Mouse (Mus musculus) layer of hippocampus, adult 9-11 months (tissue): ENCODE measurements around the gene Gm38119.
"Not testable (repeated sequence)": the region's sequence is repeated elsewhere in the genome, so short reads cannot be mapped to it uniquely, and the experiment has no call there.

ENCODE experiments used
- DNase-seq: peaks from one replicate; pipeline ENCODE4 v3.0.0; 2022

The Gm38119 gene

GRCm38 (mm10) chr3:92738996-92739395 lies at the start of gene Gm38119:
Gene Gm38119 (minus strand): TSS chr3:92739096.
- no peak for DNase-seq

GRCm38 (mm10) chr3:92778799-92779198 lies 39.9 kb upstream of the Gm38119 start, which contains the start of gene Lce1i:
Gene Lce1i (minus strand): TSS chr3:92778899.
- DNase-seq: no peak

DNA sequence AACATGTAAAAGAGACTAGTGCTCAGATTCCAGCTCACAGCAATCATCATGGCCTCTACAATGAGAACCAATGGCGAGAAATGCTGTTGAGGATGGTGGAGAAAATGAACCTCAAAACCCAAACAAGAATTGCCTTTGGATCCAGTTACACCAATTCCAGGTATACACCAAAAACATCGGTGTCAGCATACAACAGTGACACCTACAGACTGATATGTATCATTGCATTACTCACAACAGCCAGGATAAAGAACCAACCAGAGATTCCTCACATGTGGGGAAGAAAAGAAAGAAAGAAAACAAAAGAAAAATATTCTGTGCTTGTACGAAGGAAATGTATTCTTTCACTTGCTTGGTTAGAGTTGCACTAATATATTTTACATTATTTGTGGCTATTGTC lies 32.7 kb upstream of the Gm38119 start:
- no peak for DNase-seq

- no peak for DNase-seq
These were observed 26.1 kb upstream of the Gm38119 start, which contains the start of gene Lce1h for GRCm38 (mm10) chr3:92764965-92765364. Gene Lce1h (minus strand): TSS chr3:92765065.

- no peak for DNase-seq
These were observed 14.3 kb upstream of the Gm38119 start for GRCm38 (mm10) chr3:92753197-92753596.

GRCm38 (mm10) chr3:92752238-92752637 lies 13.3 kb upstream of the Gm38119 start, which contains the start of gene Lce1g:
Gene Lce1g (minus strand): TSS chr3:92752338.
- no peak for DNase-seq

DNA sequence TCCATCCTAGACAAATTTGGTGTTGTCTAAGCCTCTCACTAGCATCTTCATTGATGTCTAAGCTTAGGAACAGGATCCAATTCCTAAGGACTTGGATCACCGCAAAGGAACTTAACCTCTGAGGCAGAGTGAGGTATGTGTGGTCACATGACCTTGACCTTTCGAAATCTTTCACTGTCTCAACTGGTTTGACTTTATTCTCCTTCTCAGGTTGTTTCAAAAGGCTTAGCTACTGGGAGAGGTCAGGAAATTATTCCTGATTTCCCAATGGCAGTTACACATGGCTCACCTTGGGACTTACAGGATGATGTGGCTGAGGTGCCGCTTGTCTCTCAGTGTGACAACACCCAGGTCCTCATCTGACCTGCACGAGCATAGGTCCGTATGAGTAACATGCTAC lies 16.3 kb downstream of the Gm38119 start:
- no peak for DNase-seq

DNA sequence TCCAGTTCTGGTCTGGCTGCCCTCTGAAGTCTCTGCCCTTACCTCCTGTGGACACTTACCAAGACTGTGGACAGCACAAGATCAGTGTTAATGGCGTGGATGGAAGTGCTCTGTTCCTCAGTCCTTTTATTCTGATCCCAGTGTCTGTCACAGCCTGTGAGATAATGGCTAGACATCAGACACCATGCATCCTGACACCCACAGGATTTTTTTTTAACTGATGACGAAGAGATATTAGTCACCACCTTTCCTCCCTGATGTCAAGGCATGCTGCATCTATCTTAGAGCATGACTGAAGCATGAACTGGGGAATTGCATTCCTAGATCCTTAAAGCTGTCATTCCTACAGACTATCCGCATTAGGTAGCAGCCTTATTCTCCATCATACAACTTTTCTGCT lies 18.6 kb downstream of the Gm38119 start, which contains the start of gene Lce1f:
TSS of gene Lce1f (minus strand) at position 101 of the 400 bp plus-strand sequence.
- DNase-seq: no peak

GRCm38 (mm10) chr3:92715122-92715521 lies 23.8 kb downstream of the Gm38119 start:
- DNase-seq: no peak

- no peak for DNase-seq
These were observed 29.9 kb downstream of the Gm38119 start, which contains the start of gene Lce1e for GRCm38 (mm10) chr3:92708974-92709373. Gene Lce1e (minus strand): TSS chr3:92709074.

GRCm38 (mm10) chr3:92694613-92695012 lies 44.3 kb downstream of the Gm38119 start:
- no peak for DNase-seq

GRCm38 (mm10) chr3:92691688-92692087 lies 47.2 kb downstream of the Gm38119 start:
- DNase-seq: no peak

DNA sequence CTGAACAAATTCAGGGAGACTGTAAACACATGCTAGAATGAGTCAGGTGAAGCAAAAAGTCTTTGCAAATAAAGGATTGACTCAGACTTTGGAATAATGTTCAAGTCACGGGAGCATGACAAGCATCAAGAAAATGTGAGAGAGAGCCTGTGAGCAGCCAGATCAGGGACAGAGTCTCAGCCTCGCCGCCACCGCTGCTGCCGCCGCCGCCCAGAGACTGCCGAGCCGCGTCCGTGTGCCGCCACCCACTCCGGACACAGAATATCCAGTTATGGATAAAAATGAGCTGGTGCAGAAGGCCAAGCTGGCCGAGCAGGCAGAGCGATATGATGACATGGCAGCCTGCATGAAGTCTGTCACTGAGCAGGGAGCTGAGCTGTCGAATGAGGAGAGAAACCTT lies 49.7 kb downstream of the Gm38119 start:
- DNase-seq: not testable (repeated sequence)
